Mouse (Mus musculus): ENCODE measurements around the gene Lpp.

DNA sequence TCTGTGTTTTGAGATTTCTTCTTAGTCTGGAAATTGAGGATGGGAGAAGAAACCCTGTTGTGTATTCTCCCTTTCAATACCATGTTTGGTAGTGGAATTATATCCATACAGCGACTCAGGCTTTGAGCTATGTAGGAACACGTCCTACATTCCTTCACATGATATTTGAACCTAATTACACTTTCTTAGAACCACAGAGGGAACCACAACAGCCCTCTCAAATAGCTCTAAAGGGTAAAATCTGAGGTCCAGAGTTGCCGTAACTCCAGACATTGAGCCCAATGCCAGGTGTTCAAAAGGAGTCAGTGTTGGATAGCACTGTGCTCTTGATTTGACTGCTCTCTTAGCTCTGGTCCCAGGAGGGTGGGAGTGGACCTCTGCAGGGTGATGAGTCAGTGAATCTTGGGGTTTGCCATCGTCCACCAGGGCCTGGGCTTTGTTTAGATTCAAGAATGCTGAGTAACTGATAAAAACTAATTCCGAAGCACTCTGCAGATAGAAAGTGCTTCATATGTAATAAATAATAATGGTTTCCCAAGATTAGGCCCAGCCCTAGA lies 104.9 kb downstream of the Lpp start:
- TF ChIP-seq CTCF (IDR thresholded peaks at IDR 0.05; ENCODE audit: borderline replicate concordance, insufficient read depth, low read length) (no peak), POLR2A (IDR thresholded peaks at IDR 0.05; ENCODE audit: low read depth, low read length) (no peak)
